Mouse (Mus musculus) layer of hippocampus, postnatal 14 days (tissue): ENCODE results near the gene Zfp266. TPM values are rescaled to one million over a fixed set of nuclear protein-coding genes. Genes with fewer than 3 reads are reported as not detected.

Source experiments
- DNase-seq, 2 experiments: peaks; one replicate each; pipeline ENCODE4 v3.0.0; 2021 to 2022; ENCODE audit warnings: low spot score in 2 of 2, mixed read lengths in 1 of 2
- total RNA-seq, 2 experiments: library from RNA; stranded (reverse); gene quantifications; 2 replicates each; pipeline ENCODE4 v1.2.3; 2021

The Zfp266 gene
- total RNA-seq, 2 experiments from 2014 or later: 55.8 to 56.1 TPM

- DNase-seq: peak; percentile 85 to 89
These were observed 28.5 kb downstream of the Zfp266 start, which contains the start of gene Zfp426 for GRCm38 (mm10) chr9:20492527-20493233. Gene Zfp426 (minus strand): TSS chr9:20492746.

GRCm38 (mm10) chr9:20491858-20492526, 29.2 kb downstream of the Zfp266 start:
- DNase-seq: no peak

GRCm38 (mm10) chr9:20489536-20489935, 31.7 kb downstream of the Zfp266 start:
- no peak for DNase-seq

GRCm38 (mm10) chr9:20479396-20479795, 41.8 kb downstream of the Zfp266 start:
- no peak for DNase-seq

- DNase-seq: no peak
These were observed 44.6 kb downstream of the Zfp266 start for GRCm38 (mm10) chr9:20476632-20477031.

- DNase-seq: peak; percentile 50 to 81
These were observed 54.3 kb downstream of the Zfp266 start for GRCm38 (mm10) chr9:20466761-20467442.

- DNase-seq: peak; percentile 81 to 87
These were observed 61.6 kb downstream of the Zfp266 start, which contains the start of gene Zfp26 for GRCm38 (mm10) chr9:20459377-20460317. Gene Zfp26 (minus strand): TSS chr9:20460162.

GRCm38 (mm10) chr9:20453647-20454046, 67.6 kb downstream of the Zfp266 start:
- no peak for DNase-seq

GRCm38 (mm10) chr9:20451493-20451892, 69.7 kb downstream of the Zfp266 start:
- no peak for DNase-seq

Other genes starting within 250 kb of the Zfp266 start
- not detected for gene Olfr39, start 239.1 kb downstream of the Zfp266 start, total RNA-seq
- not detected for gene Olfr873, start 222.9 kb downstream of the Zfp266 start, total RNA-seq
- gene Olfr18, start 185.3 kb downstream of the Zfp266 start, total RNA-seq: not detected
- gene Zfp560, start 136.2 kb downstream of the Zfp266 start, total RNA-seq: 10 to 100 TPM; 12.6 to 13.8 TPM
- gene Zfp26, start 61.3 kb downstream of the Zfp266 start, total RNA-seq: 10 to 100 TPM; 25.3 to 28.6 TPM
- 10 to 100 TPM; 31.7 to 34.5 TPM for gene Zfp426, start 28.7 kb downstream of the Zfp266 start, total RNA-seq
- 10 to 100 TPM; 20.6 to 22.8 TPM for gene Zfp846, start 59.9 kb upstream of the Zfp266 start, total RNA-seq
- 100 to 1,000 TPM; 310 to 314 TPM for gene Ubl5, start 121.5 kb upstream of the Zfp266 start, total RNA-seq
- 10 to 100 TPM; 17.9 to 18.9 TPM for gene Fbxl12, start 123.3 kb upstream of the Zfp266 start, total RNA-seq
- gene Pin1, start 130.7 kb upstream of the Zfp266 start, total RNA-seq: 10 to 100 TPM; 33.8 to 34.0 TPM
- 10 to 100 TPM; 73.0 to 73.1 TPM for gene Olfm2, start 224.9 kb upstream of the Zfp266 start, total RNA-seq